Mouse (Mus musculus): ENCODE data around the gene Astn1. TPM values are rescaled to one million over a fixed set of nuclear protein-coding genes. Genes with fewer than 3 reads are reported as not detected.

Astn1 gene
- polyA plus RNA-seq (2014; fragmentation: Illumina TruSeq; extraction: RNeasy Lipid Tissue Mini Kit (QIAGEN cat#74804); ENCODE audit: low read depth, low replicate concordance) = 0.92 TPM

GRCm38 (mm10) chr1:158361964-158362291, at the start of gene Astn1:
Gene Astn1, plus strand, starts transcription at chr1:158362273.

GRCm38 (mm10) chr1:158356051-158356461, 6.0 kb upstream of the Astn1 start, which contains the start of gene Brinp2:
Gene Brinp2, minus strand, starts transcription at chr1:158356326.

Other genes with a start within 250 kb of the Astn1 start
- gene Brinp2, start 5.9 kb upstream of the Astn1 start, polyA plus RNA-seq (2014; fragmentation: Illumina TruSeq; extraction: RNeasy Lipid Tissue Mini Kit (QIAGEN cat#74804); ENCODE audit: low read depth, low replicate concordance) = 0.26 TPM